Mouse (Mus musculus): ENCODE results near the gene Gpr37l1.

GRCm38 (mm10) chr1:135175176-135175575 lies 7.7 kb upstream of the Gpr37l1 start:
- TF ChIP-seq POLR2A (IDR thresholded peaks at IDR 0.05; ENCODE audit: insufficient read depth, low read depth, low read length) (no peak), CTCF (IDR thresholded peaks at IDR 0.05; ENCODE audit: insufficient read depth, low read depth, low read length) (no peak)
